Mouse (Mus musculus) layer of hippocampus, adult 6 months (tissue): Measurements from ENCODE around the gene Olfr393. TPM values are rescaled to one million over a fixed set of nuclear protein-coding genes. Genes with fewer than 3 reads are reported as not detected.

Source experiments
- long read RNA-seq, 2 experiments: library from polyadenylated mRNA; unstranded; transcript quantifications; one replicate each; pipeline ENCODE4 v2.0.0; 2019 to 2020
- polyA plus RNA-seq: library from polyadenylated mRNA; unstranded; fragments of <200 nt; fragmentation: Nextera tagmentation; gene quantifications from 2 replicates; pipeline ENCODE4 v1.2.3, GENCODE M21; 2021

Gene Olfr393
- polyA plus RNA-seq = not detected in 2 replicates
- long read RNA-seq, experiment 1 = 0 reads
- long read RNA-seq, experiment 2 = 0 reads

DNA sequence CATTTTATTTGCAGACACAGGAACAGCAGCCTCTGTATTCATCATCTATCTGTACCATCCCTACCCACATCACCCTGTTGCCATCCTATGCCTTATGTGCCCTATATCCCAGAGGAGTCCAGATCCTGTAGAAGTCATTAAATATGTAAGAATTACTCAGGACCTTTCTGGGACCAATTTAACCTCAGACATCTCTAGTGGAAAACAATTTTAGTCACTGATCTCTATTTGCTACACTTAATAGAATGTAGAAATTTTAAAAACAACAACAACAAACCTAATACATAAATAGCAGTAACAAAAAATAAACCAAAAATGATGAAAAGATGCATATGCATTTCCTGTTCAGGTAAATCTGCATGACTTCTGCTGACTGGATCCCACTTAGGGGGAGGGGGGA is at the start of gene Olfr393:
Gene Olfr393 (minus strand): TSS at position 101 of the 400 bp plus-strand sequence.

DNA sequence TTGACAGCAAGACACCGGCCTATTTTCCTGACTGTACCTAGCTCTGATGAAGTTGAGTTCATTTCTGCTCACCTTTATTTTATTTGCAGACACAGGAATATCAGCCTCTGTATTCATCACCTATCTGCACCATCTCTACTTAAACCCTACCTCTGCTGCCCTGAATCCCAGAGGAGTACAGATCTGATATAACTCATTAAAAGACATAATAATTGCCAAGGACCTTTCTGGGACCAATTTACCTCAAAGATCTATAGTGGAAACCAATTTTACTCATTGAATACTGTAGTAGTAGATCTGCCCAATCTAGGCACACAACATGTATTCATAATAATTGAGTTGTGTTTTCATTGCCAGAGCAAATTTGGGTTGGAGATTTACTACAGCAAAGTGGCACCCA is 39.4 kb upstream of the Olfr393 start, which contains the start of gene Olfr394:
Gene Olfr394 (minus strand): TSS at position 101 of the 400 bp plus-strand sequence.

DNA sequence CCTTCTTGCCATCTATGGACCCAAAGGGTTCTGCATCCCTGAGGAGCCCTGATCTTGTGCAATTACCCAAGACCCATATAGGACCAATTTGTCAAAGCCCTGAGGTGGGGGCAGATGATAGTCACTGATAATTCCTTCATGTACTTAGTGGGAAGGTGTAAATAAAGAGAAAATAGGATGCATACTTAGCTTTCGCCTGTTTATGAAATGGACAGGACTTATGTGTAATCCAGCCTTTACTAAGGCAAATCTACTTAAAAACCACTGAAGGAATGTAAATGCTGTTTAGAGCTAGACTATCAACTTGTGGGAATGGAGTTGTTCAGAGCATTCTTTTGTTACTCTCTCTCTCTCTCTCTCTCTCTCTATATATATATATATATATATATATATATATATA is 34.3 kb downstream of the Olfr393 start, which contains the start of gene Olfr392:
Gene Olfr392 (minus strand): TSS at position 101 of the 400 bp plus-strand sequence.

DNA sequence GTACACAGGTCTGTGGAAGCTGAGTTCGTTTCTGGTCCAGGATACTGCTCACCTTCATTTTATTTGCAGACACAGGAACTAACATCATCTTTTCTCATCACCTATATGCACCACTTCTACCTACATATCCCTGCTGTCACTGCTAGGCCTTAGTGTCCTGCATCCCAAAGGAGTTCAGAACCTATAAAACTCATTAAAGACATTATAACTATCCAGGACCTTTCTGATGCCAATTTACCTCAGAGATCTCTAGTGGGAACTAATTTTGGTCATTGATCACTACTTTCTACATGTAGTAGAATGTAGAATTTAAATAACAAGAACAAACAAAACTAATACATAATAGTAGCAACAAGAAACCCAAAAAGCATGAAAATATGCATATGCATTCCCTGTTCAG is 48.3 kb downstream of the Olfr393 start, which contains the start of gene Olfr391-ps:
Gene Olfr391-ps (minus strand): TSS at position 101 of the 400 bp plus-strand sequence.

Other genes starting within 250 kb of the Olfr393 start
- not detected in 2 replicates for gene Zfp735, start 162.7 kb downstream of the Olfr393 start, polyA plus RNA-seq
- gene Olfr389, start 70.7 kb downstream of the Olfr393 start, polyA plus RNA-seq = not detected in 2 replicates
- not detected in 2 replicates for gene Olfr390, start 68.5 kb downstream of the Olfr393 start, polyA plus RNA-seq
- not detected in 2 replicates for gene Olfr391-ps, start 48.4 kb downstream of the Olfr393 start, polyA plus RNA-seq
- gene Olfr392, start 34.4 kb downstream of the Olfr393 start, polyA plus RNA-seq = not detected in 2 replicates
- not detected in 2 replicates for gene Olfr394, start 39.3 kb upstream of the Olfr393 start, polyA plus RNA-seq
- gene Olfr395, start 57.8 kb upstream of the Olfr393 start, polyA plus RNA-seq = not detected in 2 replicates
- gene Olfr23, start 85.2 kb upstream of the Olfr393 start, polyA plus RNA-seq = not detected in 2 replicates
- gene Olfr397, start 109.4 kb upstream of the Olfr393 start, polyA plus RNA-seq = not detected in 2 replicates
- gene Olfr398, start 139.0 kb upstream of the Olfr393 start, polyA plus RNA-seq = not detected in 2 replicates
- gene Olfr139, start 205.1 kb upstream of the Olfr393 start, polyA plus RNA-seq = not detected in 2 replicates
- not detected in 2 replicates for gene Olfr399, start 205.2 kb upstream of the Olfr393 start, polyA plus RNA-seq
- gene Zfp616, start 218.5 kb upstream of the Olfr393 start, polyA plus RNA-seq = not detected in 2 replicates